Mouse (Mus musculus): Measurements from ENCODE around the gene Slc34a2.

The Slc34a2 gene

GRCm38 (mm10) chr5:53037781-53038180, at the start of gene Slc34a2:
Gene Slc34a2 (plus strand): TSS chr5:53038081.
- DNase-seq (ENCODE audit: low read depth), result no peak

GRCm38 (mm10) chr5:52990687-52991341, 47.1 kb upstream of the Slc34a2 start:
- no peak for DNase-seq (ENCODE audit: low read depth)

- DNase-seq (ENCODE audit: low read depth), result no peak
These were observed 45.5 kb upstream of the Slc34a2 start for GRCm38 (mm10) chr5:52992210-52992897.

GRCm38 (mm10) chr5:52993490-52994282, 44.2 kb upstream of the Slc34a2 start:
- DNase-seq (ENCODE audit: low read depth), result no peak

- no peak for DNase-seq (ENCODE audit: low read depth)
These were observed 42.4 kb upstream of the Slc34a2 start for GRCm38 (mm10) chr5:52995461-52995860.

- DNase-seq (ENCODE audit: low read depth), result no peak
These were observed 41.7 kb upstream of the Slc34a2 start for GRCm38 (mm10) chr5:52996145-52996544.

- DNase-seq (ENCODE audit: low read depth), result no peak
These were observed 41.3 kb upstream of the Slc34a2 start for GRCm38 (mm10) chr5:52996601-52997000.

- no peak for DNase-seq (ENCODE audit: low read depth)
These were observed 40.8 kb upstream of the Slc34a2 start for GRCm38 (mm10) chr5:52997032-52997431.

GRCm38 (mm10) chr5:52998097-52998760, 39.7 kb upstream of the Slc34a2 start:
- no peak for DNase-seq (ENCODE audit: low read depth)

GRCm38 (mm10) chr5:53000169-53000872, 37.6 kb upstream of the Slc34a2 start:
- no peak for DNase-seq (ENCODE audit: low read depth)

- DNase-seq (ENCODE audit: low read depth), result no peak
These were observed 35.2 kb upstream of the Slc34a2 start for GRCm38 (mm10) chr5:53002599-53003203.

- DNase-seq (ENCODE audit: low read depth), result no peak
These were observed 34.4 kb upstream of the Slc34a2 start for GRCm38 (mm10) chr5:53003495-53003894.

- no peak for DNase-seq (ENCODE audit: low read depth)
These were observed 33.9 kb upstream of the Slc34a2 start for GRCm38 (mm10) chr5:53003981-53004380.

GRCm38 (mm10) chr5:53009027-53009769, 28.7 kb upstream of the Slc34a2 start:
- no peak for DNase-seq (ENCODE audit: low read depth)

- DNase-seq (ENCODE audit: low read depth), result no peak
These were observed 28.1 kb upstream of the Slc34a2 start for GRCm38 (mm10) chr5:53009770-53010133.

GRCm38 (mm10) chr5:53011327-53011726, 26.6 kb upstream of the Slc34a2 start:
- no peak for DNase-seq (ENCODE audit: low read depth)

- DNase-seq (ENCODE audit: low read depth), result no peak
These were observed 21.3 kb upstream of the Slc34a2 start for GRCm38 (mm10) chr5:53016606-53017005.

GRCm38 (mm10) chr5:53018316-53018715, 19.6 kb upstream of the Slc34a2 start:
- no peak for DNase-seq (ENCODE audit: low read depth)

- no peak for DNase-seq (ENCODE audit: low read depth)
These were observed 14.4 kb upstream of the Slc34a2 start for GRCm38 (mm10) chr5:53023432-53023831.

- no peak for DNase-seq (ENCODE audit: low read depth)
These were observed 14.0 kb upstream of the Slc34a2 start for GRCm38 (mm10) chr5:53023901-53024300.
